Mouse (Mus musculus) MEL (cell line): ENCODE results near the gene Mbtd1. TPM values are rescaled to one million over a fixed set of nuclear protein-coding genes. Genes with fewer than 3 reads are reported as not detected.

ENCODE experiments used
- DNase-seq: peaks from one replicate; pipeline ENCODE4 v3.0.0; 2011; ENCODE audit warnings: low read depth, low spot score
- H3K27ac ChIP-seq: 2 replicates; pipeline ENCODE4 v1.5.1; 2012; ENCODE audit warnings: low read depth, mild to moderate bottlenecking, control low read depth, low read length, moderate library complexity; ENCODE audit not compliant: control insufficient read depth
- H3K27me3 ChIP-seq, 2 experiments: fragments of 150-350 bp in 1 of 2; sonication (generic) in 1 of 2; 2 replicates each; pipeline ENCODE4 v1.6.1; 2012; ENCODE audit warnings: low read length in 2 of 2, mild to moderate bottlenecking in 2 of 2, improper control_type of control experiment in 1 of 2, moderate library complexity in 1 of 2; ENCODE audit not compliant: insufficient read depth in 2 of 2, control insufficient read depth in 1 of 2
- H3K36me3 ChIP-seq, 2 experiments: 2 replicates each; pipeline ENCODE4 v1.6.1; 2012 to 2014; ENCODE audit warnings: low read length in 2 of 2, improper control_type of control experiment in 1 of 2, inconsistent platforms in 1 of 2, mild to moderate bottlenecking in 1 of 2; ENCODE audit not compliant: insufficient read depth in 2 of 2, control insufficient read depth in 1 of 2
- H3K4me1 ChIP-seq, 2 experiments: fragments of 150-350 bp in 1 of 2; sonication (generic) in 1 of 2; 2 replicates each; pipeline ENCODE4 v1.6.1; 2012; ENCODE audit warnings: low read length in 2 of 2, improper control_type of control experiment in 1 of 2, mild to moderate bottlenecking in 1 of 2; ENCODE audit not compliant: insufficient read depth in 2 of 2, control insufficient read depth in 1 of 2
- H3K4me3 ChIP-seq, 2 experiments: fragments of 150-350 bp in 1 of 2; sonication (generic) in 1 of 2; 2 replicates each; pipeline ENCODE4 v1.5.1; 2012; ENCODE audit warnings: low read depth in 2 of 2, low read length in 2 of 2, mild to moderate bottlenecking in 2 of 2, moderate library complexity in 2 of 2, control low read depth in 1 of 2, improper control_type of control experiment in 1 of 2; ENCODE audit not compliant: control insufficient read depth in 1 of 2, insufficient read depth in 1 of 2
- H3K79me2 ChIP-seq: 2 replicates; pipeline ENCODE4 v1.6.1; 2012; ENCODE audit warnings: mild to moderate bottlenecking, low read length, moderate library complexity; ENCODE audit not compliant: control insufficient read depth, poor library complexity, insufficient read depth
- H3K9ac ChIP-seq: 2 replicates; pipeline ENCODE4 v1.6.1; 2012; ENCODE audit warnings: low read depth, mild to moderate bottlenecking, control low read depth, low read length, moderate library complexity; ENCODE audit not compliant: control insufficient read depth, poor library complexity, severe bottlenecking
- H3K9me3 ChIP-seq: fragments of 150-350 bp; sonication (generic); replicated peaks from 2 replicates; pipeline ENCODE4 v1.6.1; 2012; ENCODE audit warnings: mild to moderate bottlenecking, low read length, improper control_type of control experiment, moderate library complexity; ENCODE audit not compliant: insufficient read depth
- CHD1 ChIP-seq: IDR thresholded peaks from 2 replicates; pipeline ENCODE4 v1.6.1; 2012; ENCODE audit warnings: low read depth, mild to moderate bottlenecking, inconsistent platforms, low read length, improper control_type of control experiment
- E2F4 ChIP-seq: IDR thresholded peaks from 2 replicates; pipeline ENCODE4 v1.6.1; 2011; ENCODE audit warnings: low read depth, low read length, improper control_type of control experiment, borderline replicate concordance
- ELF1 ChIP-seq: IDR thresholded peaks from 2 replicates; pipeline ENCODE4 v1.6.1; 2014; ENCODE audit warnings: low read depth, mild to moderate bottlenecking, inconsistent platforms, low read length, improper control_type of control experiment, moderate library complexity
- EP300 ChIP-seq, 2 experiments: IDR thresholded peaks; 2 replicates each; pipeline ENCODE4 v1.6.1; 2011; ENCODE audit warnings: improper control_type of control experiment in 2 of 2, low read length in 2 of 2, low read depth in 1 of 2, mild to moderate bottlenecking in 1 of 2
- GABPA ChIP-seq: IDR thresholded peaks from 2 replicates; pipeline ENCODE4 v1.6.1; 2012; ENCODE audit warnings: low read depth, mild to moderate bottlenecking, inconsistent platforms, low read length, improper control_type of control experiment, moderate library complexity
- GATA1 ChIP-seq: IDR thresholded peaks from 2 replicates; pipeline ENCODE4 v1.6.1; 2011; ENCODE audit warnings: low read depth, low read length, improper control_type of control experiment
- JUND ChIP-seq: IDR thresholded peaks from 2 replicates; pipeline ENCODE4 v1.6.1; 2011; ENCODE audit warnings: low read depth, mild to moderate bottlenecking, improper control_type of control experiment, low read length
- MAFK ChIP-seq: IDR thresholded peaks from 2 replicates; pipeline ENCODE4 v1.6.1; 2011; ENCODE audit warnings: low read depth, mild to moderate bottlenecking, low read length, improper control_type of control experiment, borderline replicate concordance
- MAX ChIP-seq: IDR thresholded peaks from 2 replicates; pipeline ENCODE4 v1.6.1; 2011; ENCODE audit warnings: low read length, improper control_type of control experiment
- MXI1 ChIP-seq: IDR thresholded peaks from 2 replicates; pipeline ENCODE4 v1.6.1; 2011; ENCODE audit warnings: mild to moderate bottlenecking, low read depth, low read length, improper control_type of control experiment
- MYB ChIP-seq: IDR thresholded peaks from 2 replicates; pipeline ENCODE4 v1.6.1; 2011; ENCODE audit warnings: mild to moderate bottlenecking, low read depth, low read length, improper control_type of control experiment
- MYC ChIP-seq: IDR thresholded peaks from 2 replicates; pipeline ENCODE4 v1.6.1; 2011; ENCODE audit warnings: low read depth, mild to moderate bottlenecking, low read length, improper control_type of control experiment, moderate library complexity
- NRF1 ChIP-seq: IDR thresholded peaks from 2 replicates; pipeline ENCODE4 v1.6.1; 2014; ENCODE audit warnings: low read depth, mild to moderate bottlenecking, inconsistent platforms, low read length, improper control_type of control experiment, moderate library complexity; ENCODE audit not compliant: poor library complexity, insufficient read depth, severe bottlenecking
- POLR2AphosphoS5 ChIP-seq: IDR thresholded peaks from 2 replicates; pipeline ENCODE4 v1.6.1; 2012; ENCODE audit warnings: low read depth, borderline replicate concordance, mild to moderate bottlenecking, inconsistent platforms, low read length, moderate library complexity, mixed read lengths
- SIN3A ChIP-seq: IDR thresholded peaks from 2 replicates; pipeline ENCODE4 v1.6.1; 2012; ENCODE audit warnings: low read length, improper control_type of control experiment, inconsistent platforms
- SMC3 ChIP-seq: IDR thresholded peaks from 2 replicates; pipeline ENCODE4 v1.6.1; 2011; ENCODE audit warnings: low read depth, low read length, improper control_type of control experiment
- TAL1 ChIP-seq: IDR thresholded peaks from 2 replicates; pipeline ENCODE4 v1.6.1; 2012; ENCODE audit warnings: mild to moderate bottlenecking, inconsistent platforms, low read length, moderate library complexity, mixed read lengths
- TCF12 ChIP-seq: IDR thresholded peaks from 2 replicates; pipeline ENCODE4 v1.6.1; 2014; ENCODE audit warnings: low read depth, mild to moderate bottlenecking, inconsistent platforms, low read length, improper control_type of control experiment, moderate library complexity
- UBTF ChIP-seq: IDR thresholded peaks from 2 replicates; pipeline ENCODE4 v1.6.1; 2012; ENCODE audit warnings: low read depth, mild to moderate bottlenecking, inconsistent platforms, low read length, improper control_type of control experiment, moderate library complexity, borderline replicate concordance; ENCODE audit not compliant: insufficient read depth
- ZKSCAN1 ChIP-seq: IDR thresholded peaks from 2 replicates; pipeline ENCODE4 v1.6.1; 2012; ENCODE audit warnings: low read depth, mild to moderate bottlenecking, inconsistent platforms, low read length, improper control_type of control experiment, moderate library complexity
- ZMIZ1 ChIP-seq: IDR thresholded peaks from 2 replicates; pipeline ENCODE4 v1.6.1; 2012; ENCODE audit warnings: low read depth, mild to moderate bottlenecking, inconsistent platforms, low read length, improper control_type of control experiment, moderate library complexity
- ZNF384 ChIP-seq: IDR thresholded peaks from 2 replicates; pipeline ENCODE4 v1.6.1; 2012; ENCODE audit warnings: low read depth, mild to moderate bottlenecking, inconsistent platforms, low read length, improper control_type of control experiment
- polyA plus RNA-seq, 2 experiments: library from polyadenylated mRNA; stranded (reverse) in 1 of 2; unstranded in 1 of 2; fragments of >175 nt in 1 of 2; fragments of >200 nt in 1 of 2; gene quantifications; 2 replicates each; pipeline versions ENCODE4 v1.2.1 to v1.2.4; 2012; ENCODE audit warnings: low replicate concordance in 2 of 2, low read depth in 1 of 2; ENCODE audit not compliant: insufficient read length in 2 of 2, insufficient read depth in 1 of 2, missing spikeins in 1 of 2
- total RNA-seq: library from RNA; depleted of rRNA; stranded (reverse); fragments of 300-350 nt; gene quantifications from 2 replicates; pipeline ENCODE4 v1.2.3, GENCODE M21; 2012

Mbtd1 gene
- total and polyA plus RNA-seq, 3 experiments: 43.0 to 3,192 (median 51.8) TPM

- no peak for TF ChIP-seq UBTF
Measured at GRCm38 (mm10) chr11:93885572-93886410, at the start of gene Mbtd1, which contains the start of gene Utp18 (continued).

GRCm38 (mm10) chr11:93847342-93847741 lies 38.3 kb upstream of the Mbtd1 start:
- no peaks in the 10 kb centered on the region for H3K36me3 ChIP-seq
- no peaks in the 10 kb centered on the region for H3K4me1 ChIP-seq
- no peaks in the 10 kb centered on the region for H3K79me2 ChIP-seq
- no peak overlapping the region for H3K9ac ChIP-seq
- no peak overlapping the region for H3K4me3 ChIP-seq
- H3K27ac ChIP-seq: no peak overlapping the region
- TF ChIP-seq E2F4 (no peak), MYC (no peak), POLR2AphosphoS5 (no peak), UBTF (no peak), MAX (no peak), EP300 (IDR thresholded peaks at IDR 0.05; ENCODE audit: low read depth in 1 of 2, low read length in 2 of 2) (no peak), TCF12 (no peak), SIN3A (no peak), MYB (no peak), NRF1 (no peak), ZKSCAN1 (no peak), ZMIZ1 (no peak), JUND (no peak), SMC3 (no peak), TAL1 (no peak)
- DNase-seq: no peak
- H3K9me3 ChIP-seq: no peaks in the 10 kb centered on the region
- no peaks in the 10 kb centered on the region for H3K27me3 ChIP-seq

DNA sequence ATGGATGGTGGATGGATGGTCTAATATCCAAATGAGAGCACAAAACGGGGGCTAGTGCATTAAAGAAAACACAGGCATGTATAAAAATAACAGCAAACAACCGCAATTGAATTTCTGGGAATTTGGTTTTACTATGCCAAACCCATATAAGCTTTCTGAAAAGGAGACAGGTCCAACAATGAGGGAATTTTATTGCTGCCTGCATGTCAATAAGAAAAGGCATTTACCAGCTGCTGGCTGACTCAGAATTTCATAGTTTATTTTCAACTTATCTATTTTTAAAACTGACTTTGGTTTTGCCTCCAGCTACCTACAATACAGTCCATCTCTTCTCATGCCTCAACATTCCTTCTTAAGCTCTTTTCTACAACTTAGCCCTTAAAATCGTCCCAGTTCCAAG lies 33.1 kb upstream of the Mbtd1 start:
- H3K4me1 ChIP-seq: no peaks in the 10 kb centered on the region
- no peak overlapping the region for H3K4me3 ChIP-seq
- TF ChIP-seq CHD1 (no peak), MXI1 (no peak), MAFK (no peak), ELF1 (no peak), GABPA (no peak), GATA1 (no peak), MYB (no peak), ZNF384 (no peak)
- TF ChIP-seq, all 39 proteins: peak for 0
- Histone ChIP-seq H3K9ac (no peak overlapping the region), H3K27me3 (no peaks in the 10 kb centered on the region), H3K9me3 (no peaks in the 10 kb centered on the region), H3K27ac (no peak overlapping the region), H3K79me2 (no peaks in the 10 kb centered on the region), H3K36me3 (no peaks in the 10 kb centered on the region)
- DNase-seq: no peak
